Mouse (Mus musculus) left cerebral cortex, adult 18-20 months (tissue): ENCODE data around the gene Fibcd1. TPM values are rescaled to one million over a fixed set of nuclear protein-coding genes. Genes with fewer than 3 reads are reported as not detected.

Experiments
- DNase-seq, 2 experiments: peaks; one replicate each; pipeline ENCODE4 v3.0.0; 2021 to 2022; ENCODE audit warnings: low spot score in 2 of 2, mixed read lengths in 1 of 2
- total RNA-seq, 2 experiments: library from RNA; stranded (reverse); gene quantifications; 2 replicates each; pipeline ENCODE4 v1.2.3; 2021

Gene Fibcd1
- total RNA-seq, 2 experiments from 2014 or later = 7.4 to 9.2 TPM

DNA sequence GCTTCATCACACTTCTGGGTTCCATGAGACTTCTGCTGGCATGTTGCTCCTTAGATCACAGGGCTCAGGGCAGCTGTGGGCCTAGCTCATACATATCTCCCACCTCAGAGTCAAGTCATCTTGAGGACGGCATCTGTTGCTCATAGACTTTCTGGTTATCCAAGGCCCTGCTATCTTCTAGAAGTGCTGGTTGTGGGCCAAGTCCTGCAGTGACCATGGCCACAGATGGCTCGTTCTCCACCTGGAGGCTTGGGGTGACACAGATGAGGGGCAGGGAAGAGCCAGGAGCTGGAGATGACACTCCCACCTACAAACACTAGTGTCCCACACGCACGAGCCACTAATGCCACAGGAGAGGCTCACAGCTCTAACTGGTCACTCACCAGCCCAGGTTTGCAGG, 32.2 kb downstream of the Fibcd1 start:
- no peak for DNase-seq

DNA sequence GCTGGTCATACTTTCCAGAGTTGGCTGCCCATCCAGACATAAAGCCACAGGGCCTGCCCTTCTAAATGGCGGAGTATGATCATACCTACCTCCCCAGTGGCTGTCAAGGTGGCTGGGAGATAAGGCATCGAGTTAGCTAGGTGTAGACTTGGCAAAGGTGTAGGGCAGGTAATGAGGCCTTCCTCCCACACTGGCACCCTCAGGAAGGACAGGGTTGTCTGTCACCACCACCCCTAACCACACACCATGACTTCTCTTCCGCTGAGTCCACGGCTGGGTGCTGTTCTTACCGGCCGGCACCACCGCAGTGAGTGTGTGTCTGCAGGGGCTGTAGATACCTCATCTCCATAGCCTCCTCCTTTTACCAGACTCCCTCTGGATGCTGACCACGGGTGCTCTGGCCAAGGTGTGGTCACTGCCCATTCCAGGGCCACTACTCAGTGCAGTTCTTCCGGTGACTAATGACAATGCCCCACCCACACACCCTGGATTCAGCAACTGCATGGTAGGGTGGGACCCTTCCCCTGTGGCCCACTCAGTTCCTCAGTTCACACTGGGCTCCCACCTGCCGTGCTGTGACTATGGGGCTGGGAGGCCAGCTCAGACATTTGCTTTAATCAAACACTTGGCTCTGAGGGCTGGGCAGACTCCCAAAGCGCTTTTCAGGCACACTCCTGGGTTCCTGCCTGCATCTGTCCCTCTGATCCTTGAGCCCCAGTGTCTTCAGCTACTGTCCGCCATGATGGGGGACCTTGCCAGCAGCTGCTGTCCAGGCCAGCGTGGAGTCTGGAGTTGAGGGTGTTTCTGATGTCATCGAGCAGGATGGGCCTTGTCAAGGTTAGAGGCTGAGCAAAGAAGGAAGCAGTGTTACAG, 34.5 kb downstream of the Fibcd1 start:
- no peak for DNase-seq

DNA sequence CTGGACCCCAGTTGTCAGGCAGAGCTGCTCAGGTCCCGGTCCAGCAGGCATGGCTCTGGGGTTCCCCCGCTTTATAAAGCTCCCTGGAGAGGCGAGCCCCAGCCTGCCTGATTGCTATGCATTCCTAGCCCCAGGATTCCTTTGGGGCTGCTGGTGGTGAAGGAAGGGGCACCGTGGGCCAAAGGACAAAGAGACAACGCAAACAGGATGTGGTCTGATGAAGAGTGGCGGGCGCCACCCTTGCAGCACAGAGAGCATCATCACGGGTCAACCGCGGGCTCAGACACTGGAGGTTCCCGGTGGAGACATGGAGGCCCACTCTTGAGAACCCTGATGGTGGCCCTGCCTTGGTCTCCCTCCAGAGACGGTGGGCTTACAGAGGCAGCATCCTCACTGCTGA, 35.4 kb downstream of the Fibcd1 start, which contains the start of gene Qrfp:
Gene Qrfp (minus strand): TSS at position 137 of the 400 bp plus-strand sequence.
- DNase-seq = no peak

DNA sequence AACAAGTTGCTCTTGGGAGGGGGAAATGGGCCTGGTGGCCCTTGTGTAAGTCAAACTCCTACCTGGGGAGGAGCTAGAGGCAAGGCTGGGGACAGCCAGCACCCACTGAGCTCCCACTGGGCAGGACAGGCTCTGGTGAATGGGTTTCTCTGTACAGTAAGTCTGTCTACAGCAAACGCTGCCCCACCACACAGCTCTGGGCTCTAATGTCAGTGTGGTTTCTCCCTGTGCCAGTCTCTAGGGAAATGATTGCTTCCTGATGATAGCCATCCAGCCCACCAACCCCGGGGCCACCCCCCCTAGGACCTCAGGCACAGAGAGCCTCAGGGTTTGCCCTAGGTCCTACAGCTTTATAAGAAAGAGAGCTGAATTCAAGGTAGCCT, 36.5 kb downstream of the Fibcd1 start:
- no peak for DNase-seq

DNA sequence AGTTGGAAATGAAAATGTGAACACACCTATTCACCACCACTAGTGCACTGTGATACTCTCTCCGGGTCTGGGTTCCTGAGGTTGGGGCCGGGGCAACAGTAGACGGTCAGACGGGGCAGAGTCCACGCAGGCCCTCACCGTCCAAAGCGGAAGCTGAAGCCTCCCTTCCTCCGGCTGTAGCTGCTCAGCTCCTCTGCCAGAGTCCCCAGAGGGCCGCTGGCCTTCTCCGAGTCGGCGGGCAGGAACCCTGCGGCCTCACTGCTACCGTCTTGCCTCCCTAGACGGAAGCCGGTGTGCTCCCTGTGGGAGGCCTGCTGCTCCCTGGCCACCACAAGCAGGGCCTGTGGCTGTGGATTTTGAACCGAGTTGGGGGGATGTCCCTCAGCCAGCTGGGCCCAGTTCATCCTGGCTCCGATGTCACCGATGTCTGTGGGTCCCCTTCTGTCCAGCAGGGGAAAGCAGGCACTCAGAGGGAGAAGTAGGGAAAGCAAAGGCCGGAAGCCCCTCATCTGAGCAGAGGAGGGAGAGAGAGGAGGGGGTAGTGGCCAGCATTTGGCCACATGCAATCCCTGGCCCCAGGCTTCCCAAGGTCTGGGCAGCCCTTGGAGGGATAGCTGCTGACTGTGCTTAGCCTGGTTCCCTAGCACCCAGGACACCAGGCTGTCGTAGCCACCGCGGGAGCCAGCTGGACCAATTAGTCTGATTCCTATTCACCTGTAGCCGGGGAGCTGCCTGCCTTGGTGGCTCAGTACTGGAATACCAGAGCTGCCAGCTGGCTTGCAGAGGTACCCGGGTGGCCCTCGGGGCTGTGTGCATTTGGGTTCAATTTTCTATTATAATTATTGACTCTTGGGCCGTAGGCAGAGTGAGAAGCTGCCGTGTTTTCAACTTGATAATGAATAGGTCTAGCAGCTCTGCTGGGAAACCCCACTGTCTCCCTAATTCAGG, 37.1 kb downstream of the Fibcd1 start:
- DNase-seq = no peak

DNA sequence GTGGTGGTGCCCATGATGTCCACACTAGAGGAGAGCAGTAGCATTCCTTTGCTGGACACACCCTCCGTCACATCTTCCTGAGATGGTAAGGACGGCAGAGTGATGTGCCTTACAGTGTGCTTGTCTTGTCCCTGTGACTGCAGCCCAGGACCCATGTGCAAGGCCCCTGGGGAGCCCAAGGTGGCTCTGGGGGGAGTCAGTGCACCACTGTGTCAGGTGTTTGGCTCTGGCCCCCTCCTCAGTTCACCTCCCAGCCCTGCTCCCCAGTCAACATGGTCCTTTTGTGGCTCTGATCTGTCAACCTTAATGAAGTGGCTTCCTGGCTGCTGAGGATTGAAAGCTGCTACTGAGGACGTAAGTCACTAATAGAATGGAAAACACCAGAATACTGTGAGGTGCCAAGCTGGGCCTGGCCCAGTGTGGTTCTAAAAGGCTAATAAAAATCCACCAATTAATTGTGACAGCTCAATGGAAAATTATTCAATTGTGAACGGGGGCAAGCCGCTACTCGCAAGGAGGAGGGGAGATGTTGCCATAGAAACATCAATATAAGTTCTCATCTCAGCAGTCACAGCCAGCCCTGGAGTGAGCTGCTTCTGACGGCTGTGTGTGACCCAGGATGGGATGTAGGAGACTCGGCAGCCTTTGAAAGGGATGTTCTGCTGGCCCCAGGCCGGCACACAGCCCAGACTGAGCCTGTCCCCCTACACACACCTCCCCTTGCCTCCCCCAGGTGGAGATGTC, 39.0 kb downstream of the Fibcd1 start:
- DNase-seq = no peak

DNA sequence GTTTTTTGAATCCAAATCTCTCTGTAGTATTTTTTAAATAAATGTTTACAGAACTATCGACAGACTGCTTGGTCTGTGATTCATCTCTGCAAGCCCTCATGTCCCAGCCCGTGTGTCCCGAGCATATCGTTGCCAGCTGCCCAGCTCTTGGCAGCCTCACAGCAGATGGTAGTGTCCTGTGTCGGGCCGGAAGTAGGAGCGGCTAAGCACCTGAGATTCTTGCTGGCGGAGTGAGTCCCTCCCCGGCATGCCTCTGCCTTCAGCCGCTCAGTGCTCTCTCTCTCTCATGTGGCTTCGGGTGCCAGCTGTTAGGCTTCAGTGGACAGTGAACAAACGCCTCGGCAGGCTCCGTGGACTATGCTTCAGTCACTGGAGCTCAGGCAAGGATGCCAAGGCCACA, 42.3 kb downstream of the Fibcd1 start:
- no peak for DNase-seq

DNA sequence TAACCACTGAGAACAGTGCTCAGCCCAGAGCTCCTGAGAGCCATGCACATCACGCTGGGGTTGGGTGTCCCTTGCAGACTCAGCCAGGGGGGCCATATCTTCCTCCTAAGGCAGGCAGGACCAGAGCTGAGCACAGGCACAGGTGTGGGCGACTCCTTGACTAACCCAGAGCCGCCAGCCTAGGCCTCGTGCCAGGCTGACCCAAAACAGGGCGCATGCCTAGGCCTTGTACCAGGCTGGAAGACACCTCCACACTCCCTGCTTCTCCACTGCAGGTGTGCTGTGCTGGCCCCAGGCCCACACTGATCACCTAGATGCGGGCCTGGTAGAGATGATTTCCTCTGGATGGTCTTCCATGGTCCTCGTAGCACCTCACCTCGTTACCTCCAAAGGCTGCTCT, 43.0 kb downstream of the Fibcd1 start:
- no peak for DNase-seq

DNA sequence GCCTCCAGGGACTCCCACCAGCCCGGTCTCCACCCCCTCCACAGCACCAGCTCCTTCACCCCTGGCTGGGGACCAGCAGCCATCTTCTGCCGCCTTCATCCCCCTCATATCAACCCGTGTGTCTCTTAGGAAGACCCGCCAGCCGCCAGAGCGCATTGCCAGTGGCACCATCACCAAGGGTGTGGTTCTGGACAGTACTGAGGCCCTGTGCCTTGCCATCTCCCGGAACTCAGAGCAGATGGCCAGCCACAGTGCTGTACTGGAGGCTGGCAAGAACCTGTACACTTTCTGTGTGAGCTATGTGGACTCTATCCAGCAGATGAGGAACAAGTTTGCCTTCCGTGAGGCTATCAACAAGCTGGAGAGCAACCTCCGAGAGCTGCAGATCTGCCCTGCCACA, 44.4 kb downstream of the Fibcd1 start:
- no peak for DNase-seq

DNA sequence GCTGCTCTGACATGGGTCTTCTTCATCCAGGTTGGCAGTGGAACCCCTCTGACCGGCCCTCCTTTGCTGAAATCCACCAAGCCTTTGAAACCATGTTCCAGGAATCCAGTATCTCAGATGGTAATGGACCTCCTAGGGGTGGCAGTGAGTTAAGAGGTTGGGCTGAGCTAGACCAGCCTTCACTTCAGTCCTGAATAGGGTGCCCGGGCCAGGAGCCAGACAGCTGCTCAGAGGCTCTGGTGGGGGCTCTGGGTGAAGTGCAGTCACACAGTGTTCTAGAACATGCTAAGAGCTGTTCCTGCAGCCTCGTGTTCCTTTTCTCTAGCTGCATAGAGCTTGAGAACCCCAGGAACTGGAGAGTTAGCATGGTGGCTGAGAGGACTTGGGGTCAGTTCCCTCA, 48.9 kb downstream of the Fibcd1 start:
- DNase-seq = no peak

DNA sequence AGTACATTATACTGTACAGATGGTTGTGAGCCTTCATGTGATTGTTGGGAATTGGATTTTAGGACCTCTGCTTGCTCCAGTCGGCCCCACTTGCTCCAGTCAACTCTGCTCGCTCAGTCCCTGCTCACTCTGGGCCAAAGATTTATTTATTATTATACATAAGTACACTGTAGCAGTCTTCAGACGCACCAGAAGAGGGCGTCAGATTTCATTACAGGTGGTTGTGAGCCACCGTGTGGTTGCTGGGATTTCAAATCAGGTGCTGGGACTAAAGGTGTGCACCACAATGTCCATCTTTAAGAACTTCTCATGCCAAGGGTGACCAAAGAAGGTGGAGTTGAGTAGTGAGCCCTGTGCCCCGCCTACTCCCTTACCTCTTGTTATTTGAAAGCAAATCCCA, 53.2 kb downstream of the Fibcd1 start:
- DNase-seq = no peak

DNA sequence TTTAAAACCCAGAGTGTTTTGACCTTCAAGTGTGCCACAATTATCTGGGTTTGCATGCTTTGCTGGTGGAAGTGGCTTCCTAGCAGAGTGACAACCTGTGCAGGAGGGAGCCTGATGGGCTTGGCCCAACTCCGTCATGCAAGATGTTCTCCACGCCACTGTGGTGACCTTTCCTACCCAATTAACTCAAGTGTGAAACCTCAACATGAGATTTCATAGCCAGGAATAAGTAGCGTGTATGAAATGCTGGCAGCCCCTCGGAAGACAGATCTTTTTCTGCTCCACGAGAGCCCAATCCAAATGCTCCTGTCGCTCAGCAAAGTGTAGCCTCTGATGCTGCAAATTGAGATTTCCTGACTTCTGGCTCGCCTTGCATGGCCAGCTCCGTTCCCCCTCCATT, 54.5 kb downstream of the Fibcd1 start:
- DNase-seq = no peak

DNA sequence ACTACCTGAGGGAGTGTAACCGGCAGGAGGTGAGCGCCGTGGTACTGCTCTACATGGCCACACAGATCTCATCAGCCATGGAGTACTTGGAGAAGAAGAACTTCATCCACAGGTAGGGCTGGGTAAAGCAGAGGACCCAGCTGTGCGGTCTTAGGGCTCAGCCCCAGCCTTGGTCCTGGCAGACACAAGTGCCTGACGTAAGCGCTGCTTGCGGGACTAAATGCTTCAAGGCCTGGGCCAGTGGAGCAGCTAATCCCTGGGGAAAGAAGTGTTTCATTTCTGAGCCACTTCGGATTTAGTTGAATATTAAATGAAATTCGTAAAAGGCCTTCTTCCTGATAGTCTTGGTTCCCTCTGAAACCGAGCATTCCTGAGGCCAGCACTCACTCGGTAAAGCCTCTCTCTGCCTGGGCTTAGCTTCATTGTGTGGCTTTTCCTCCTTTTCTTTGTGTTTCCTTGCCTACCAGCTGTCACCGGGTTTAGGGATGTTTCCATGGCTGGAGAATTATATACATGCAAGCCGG, 55.0 kb downstream of the Fibcd1 start:
- no peak for DNase-seq

DNA sequence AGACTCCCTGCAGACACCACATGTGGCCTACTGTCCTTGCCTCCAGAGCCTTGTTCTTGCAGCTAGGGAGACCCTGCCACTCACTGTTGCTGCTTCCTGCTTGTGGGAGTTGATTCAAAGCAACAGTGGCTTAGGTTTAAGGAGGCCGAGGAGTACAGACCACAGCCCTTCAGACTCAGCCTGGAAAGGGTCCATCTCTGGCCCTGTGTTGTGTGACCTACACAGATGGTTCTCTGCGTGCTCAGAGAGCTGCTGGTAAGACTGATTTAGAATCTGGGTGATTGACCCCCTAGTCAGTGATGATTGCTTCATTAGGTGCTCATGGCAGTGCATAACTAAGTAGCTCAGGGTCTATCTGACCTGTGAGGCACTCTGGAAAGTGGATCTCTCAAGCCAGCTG, 56.6 kb downstream of the Fibcd1 start:
- no peak for DNase-seq

DNA sequence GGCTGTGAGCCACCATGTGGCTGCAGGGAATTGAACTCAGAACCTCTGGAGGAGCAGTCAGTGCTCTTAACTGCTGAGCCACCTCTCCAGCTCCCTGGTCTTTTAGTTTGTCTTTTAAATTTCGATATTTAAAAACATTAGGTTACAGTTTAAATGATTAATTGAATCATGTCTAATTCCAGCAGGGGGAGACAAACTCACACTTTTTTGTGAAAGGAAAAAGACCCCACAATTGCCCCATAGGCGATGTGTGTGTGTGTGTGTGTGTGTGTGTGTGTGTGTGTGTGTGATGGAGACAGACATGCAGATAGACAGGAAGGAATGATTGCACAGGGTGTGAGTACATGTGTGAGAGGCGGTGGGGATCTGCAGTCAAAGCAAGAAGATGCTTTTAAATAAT, 57.6 kb downstream of the Fibcd1 start:
- DNase-seq = no peak

DNA sequence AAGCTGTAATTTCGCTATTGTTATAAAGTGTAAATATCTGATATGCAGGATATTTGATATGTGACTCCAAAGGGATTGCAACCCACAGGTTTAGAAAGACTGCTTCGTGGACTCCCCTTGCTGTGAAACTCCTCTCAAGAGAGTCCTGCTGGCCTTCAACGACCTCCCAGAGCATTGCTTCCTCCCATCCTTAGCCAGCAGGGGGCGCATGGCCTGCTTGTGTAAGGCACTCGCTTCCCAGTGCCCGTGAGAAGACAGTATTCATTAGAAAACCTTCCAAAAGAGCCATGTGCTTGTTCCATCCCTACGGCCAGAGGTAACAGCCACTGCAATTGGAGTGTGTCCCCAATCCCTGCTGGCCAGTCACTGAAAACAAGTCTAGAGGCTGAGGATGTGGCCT, 58.8 kb downstream of the Fibcd1 start:
- DNase-seq = peak; percentile 83 to 87

DNA sequence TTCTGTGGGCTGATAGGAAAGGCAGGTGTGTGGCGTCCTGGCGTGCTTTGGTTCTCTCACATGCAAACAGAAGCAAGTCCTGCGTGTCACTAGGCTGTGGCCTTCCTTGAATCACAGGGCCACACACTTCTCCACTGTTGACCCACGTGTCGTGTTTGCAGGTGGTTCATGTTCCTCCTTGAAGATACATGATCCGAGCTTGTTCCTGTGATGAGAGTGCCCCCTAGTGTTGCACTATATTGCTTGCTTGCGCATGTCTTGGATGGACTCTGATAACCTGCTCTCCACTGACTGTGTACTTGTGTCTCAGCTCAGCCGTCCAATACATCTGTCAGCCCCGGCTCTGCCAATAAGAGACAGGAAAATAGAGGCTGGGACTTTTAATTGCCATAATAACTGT, 60.7 kb downstream of the Fibcd1 start:
- DNase-seq = peak; percentile 82 to 85

DNA sequence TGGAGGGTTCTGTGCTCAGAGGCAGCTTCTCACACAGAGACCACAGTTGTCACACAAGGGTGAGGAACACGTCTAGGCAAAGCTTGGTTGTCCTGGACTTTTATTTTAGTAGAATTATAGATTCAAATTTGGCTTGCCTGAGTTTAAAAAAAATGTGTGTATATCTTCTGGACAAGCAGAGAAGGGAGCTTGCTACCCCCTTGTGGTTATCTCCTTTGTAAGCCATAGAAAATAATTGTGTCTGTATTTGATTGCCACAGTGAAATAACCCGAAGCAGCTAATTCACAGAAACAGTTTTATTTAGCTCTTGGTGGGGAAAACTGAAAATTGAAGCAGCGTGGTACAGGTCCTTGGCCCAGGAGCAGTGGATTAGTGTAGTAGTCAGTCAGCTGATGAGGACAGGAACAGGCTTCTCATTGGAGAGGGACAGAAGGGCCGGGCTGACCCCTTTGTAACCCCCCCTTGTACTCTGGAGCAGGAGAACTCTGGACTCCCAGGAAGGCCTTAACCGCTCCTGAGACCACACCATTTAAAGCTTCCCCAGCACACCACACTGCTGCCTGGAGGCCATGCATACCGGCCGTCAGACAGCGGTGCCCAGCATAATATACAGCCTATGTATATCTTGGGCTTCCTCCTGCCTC, 62.7 kb downstream of the Fibcd1 start:
- DNase-seq = no peak

DNA sequence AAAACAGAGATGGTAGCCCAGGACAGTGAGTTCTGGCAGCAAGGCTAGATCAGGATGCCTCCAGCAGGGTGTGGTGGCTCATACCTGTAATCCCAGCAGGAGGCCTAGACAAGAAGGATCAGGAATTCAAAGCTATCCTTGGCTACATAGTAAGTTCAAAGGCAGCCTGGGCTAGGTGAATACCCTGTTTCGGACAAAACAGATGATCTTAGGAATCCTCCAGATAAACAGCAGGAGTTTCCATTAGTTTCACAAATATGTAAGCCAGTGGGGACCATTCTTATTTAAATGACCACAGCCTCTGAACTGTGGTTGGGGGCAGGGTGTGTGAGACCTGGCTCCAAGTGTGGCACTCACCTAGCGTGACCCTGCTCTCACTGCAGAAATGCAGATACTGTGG, 66.5 kb downstream of the Fibcd1 start:
- DNase-seq = no peak

DNA sequence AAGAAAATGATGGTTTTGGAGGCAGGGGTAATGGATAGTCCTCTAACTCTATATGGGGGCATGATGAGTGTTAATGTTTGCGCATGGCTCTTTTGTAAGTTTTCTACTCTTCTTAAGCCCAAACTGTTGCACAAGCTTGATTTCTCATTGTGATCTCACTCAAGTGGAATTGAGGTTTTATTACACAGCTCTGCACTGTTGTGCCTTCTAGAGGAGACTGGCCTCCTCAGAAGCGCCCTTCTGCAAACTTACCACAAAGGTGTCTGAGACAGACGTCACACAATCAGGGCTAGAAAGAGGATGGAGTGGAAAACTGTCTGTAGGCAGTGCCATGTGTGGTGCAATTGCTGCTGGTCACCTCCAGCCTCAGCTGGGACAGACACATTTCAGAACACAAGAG, 69.3 kb downstream of the Fibcd1 start:
- no peak for DNase-seq
